Mouse (Mus musculus) adipocyte (in vitro differentiated cells): Measurements from ENCODE around the gene Nynrin.

Experiments used
- DNase-seq: peaks from one replicate; pipeline ENCODE4 v3.0.0-alpha.2; 2016; ENCODE audit warnings: low spot score

Gene Nynrin

DNA sequence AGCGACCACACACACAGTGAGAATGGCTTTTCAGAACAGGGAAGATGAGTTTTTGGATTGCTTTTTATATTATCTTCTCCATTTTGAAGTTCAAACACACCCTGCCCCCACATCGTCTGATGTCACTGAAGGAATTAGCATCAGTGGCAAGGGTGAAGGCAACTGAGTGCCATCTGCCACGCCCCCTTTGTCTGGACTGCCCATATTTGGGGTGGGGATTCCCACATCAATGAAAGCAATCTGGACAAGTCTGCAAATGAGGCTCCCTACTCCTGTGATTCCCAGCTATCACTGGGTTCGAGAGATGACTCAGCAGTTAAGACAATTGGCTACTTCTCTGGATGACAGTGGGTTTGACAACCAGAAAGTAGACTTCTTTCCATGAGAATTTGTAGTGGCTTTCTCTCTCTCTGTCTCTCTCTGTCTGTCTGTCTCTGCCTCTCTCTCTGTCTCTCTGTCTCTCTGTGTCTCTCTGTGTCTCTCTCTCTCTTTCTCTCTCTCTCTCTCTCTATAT is 12.9 kb upstream of the Nynrin start:
- DNase-seq: peak; percentile 59

DNA sequence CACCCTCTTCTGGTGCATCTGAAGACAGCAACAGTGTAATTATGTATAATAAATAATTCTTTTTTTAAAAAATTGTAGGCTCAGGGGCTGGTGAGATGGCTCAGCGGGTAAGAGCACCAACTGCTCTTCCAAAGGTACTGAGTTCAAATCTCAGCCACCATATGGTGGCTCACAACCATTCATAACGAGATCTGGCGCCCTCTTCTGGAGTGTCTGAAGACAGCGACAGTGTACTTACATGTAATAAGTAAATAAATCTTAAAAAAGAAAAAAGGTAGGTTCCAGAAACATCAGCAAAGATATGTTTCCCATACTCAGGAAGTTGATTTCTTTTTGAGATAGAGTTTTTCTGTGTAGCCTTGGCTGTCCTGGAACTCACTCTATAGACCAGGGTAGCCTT is 11.0 kb upstream of the Nynrin start:
- no peak for DNase-seq

GRCm38 (mm10) chr14:55845506-55846294 is 8.1 kb upstream of the Nynrin start:
- peak; percentile 52 for DNase-seq

GRCm38 (mm10) chr14:55850885-55851284 is 2.9 kb upstream of the Nynrin start:
- no peak for DNase-seq

DNA sequence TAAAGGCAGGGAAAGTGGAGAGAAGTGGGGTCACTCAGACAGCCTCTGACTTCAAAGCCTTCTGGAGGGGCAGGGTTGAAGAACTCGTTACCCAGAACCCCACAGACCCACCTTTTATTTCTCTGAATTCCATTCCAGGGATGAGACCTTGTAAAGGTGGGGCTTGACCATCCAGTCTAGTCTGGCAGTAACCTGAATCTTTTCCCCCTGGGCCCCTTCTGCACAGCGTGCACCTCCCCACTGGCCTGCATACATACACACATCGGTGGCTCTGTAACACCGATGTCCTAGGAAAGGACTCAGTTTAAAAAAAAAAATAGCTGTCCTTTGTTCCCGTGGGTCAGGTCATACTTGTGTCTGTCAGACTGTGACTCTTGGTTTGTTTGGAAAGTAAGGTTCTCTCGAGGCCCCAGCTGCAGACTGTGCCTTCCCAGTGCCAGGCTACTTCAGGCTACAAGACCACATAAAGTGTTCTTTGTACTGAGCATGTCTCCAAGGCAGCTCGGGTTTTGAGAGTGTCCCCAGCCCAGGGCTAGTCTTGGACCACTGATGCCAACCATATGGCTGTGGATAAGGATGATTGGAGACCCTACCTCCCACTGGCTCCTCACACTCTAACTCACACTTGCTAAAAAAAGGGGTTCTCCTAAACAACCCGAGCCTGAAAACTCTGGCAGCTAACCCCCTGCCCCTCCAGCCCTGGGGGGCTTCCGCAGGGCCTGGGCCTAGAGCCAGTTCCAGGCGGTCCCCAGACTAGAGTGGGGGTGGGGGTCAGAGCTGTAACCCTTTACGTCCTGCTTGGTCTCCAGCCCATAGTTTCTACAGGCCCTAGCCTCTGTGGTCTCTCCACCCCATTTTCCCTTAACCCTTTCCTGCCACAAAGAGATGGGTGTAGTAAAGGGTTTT is 911 bp upstream of the Nynrin start:
- DNase-seq: no peak

GRCm38 (mm10) chr14:55854406-55855100 is 743 bp downstream of the Nynrin start:
- DNase-seq: peak; percentile 35

GRCm38 (mm10) chr14:55855101-55855561 is 1.3 kb downstream of the Nynrin start:
- peak; percentile 54 for DNase-seq

- DNase-seq: no peak
Measured at GRCm38 (mm10) chr14:55857588-55857987, 3.8 kb downstream of the Nynrin start.

DNA sequence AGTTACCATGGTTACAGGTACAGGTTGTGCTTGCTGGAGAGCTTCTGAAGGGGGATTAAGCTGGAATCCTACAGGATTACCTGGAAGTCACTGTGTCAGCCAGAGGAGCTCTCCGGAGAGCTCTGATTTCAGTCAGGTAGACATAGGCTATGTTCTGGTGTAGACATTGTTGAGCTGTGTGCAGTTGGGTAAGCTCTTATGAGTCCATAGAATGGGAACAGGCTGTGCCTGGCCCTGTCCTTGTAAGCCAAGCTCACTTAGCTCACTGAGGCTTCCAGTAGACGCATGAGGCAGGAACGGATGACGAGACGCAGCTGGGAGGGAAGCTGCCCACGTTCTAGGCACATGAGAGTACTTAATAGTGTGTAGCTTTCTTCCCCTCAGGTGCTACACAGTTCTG is 8.4 kb downstream of the Nynrin start:
- DNase-seq: no peak

GRCm38 (mm10) chr14:55862970-55863369 is 9.2 kb downstream of the Nynrin start:
- no peak for DNase-seq

GRCm38 (mm10) chr14:55863773-55864172 is 10.0 kb downstream of the Nynrin start:
- DNase-seq: peak; percentile 62

- DNase-seq: peak; percentile 72
Measured at GRCm38 (mm10) chr14:55866962-55867361, 13.2 kb downstream of the Nynrin start.

GRCm38 (mm10) chr14:55868230-55869026 is 14.6 kb downstream of the Nynrin start:
- no peak for DNase-seq

DNA sequence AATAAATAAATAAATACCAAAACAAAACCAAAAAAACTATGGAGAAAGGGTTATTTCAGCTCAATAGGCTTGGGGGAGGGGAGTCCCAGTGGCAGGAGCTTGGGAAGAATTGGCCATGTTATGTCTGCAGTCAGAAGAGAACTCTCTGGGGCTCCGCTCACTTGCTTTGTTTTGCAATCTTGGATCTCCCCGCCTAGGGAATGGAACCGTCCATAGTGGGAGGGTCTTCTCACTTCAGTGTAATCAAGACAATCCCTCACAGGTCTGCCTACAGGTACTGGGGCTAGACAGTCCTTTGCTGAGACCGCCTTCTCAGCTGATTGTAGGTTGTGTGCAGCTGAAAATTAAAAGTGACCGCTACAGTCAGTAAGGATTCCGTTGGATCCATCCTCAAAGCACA is 15.7 kb downstream of the Nynrin start:
- no peak for DNase-seq

GRCm38 (mm10) chr14:55872039-55872438 is 18.2 kb downstream of the Nynrin start:
- no peak for DNase-seq

- no peak for DNase-seq
Measured at GRCm38 (mm10) chr14:55872551-55872950, 18.7 kb downstream of the Nynrin start.

- DNase-seq: no peak
Measured at GRCm38 (mm10) chr14:55873242-55873713, 19.5 kb downstream of the Nynrin start.

DNA sequence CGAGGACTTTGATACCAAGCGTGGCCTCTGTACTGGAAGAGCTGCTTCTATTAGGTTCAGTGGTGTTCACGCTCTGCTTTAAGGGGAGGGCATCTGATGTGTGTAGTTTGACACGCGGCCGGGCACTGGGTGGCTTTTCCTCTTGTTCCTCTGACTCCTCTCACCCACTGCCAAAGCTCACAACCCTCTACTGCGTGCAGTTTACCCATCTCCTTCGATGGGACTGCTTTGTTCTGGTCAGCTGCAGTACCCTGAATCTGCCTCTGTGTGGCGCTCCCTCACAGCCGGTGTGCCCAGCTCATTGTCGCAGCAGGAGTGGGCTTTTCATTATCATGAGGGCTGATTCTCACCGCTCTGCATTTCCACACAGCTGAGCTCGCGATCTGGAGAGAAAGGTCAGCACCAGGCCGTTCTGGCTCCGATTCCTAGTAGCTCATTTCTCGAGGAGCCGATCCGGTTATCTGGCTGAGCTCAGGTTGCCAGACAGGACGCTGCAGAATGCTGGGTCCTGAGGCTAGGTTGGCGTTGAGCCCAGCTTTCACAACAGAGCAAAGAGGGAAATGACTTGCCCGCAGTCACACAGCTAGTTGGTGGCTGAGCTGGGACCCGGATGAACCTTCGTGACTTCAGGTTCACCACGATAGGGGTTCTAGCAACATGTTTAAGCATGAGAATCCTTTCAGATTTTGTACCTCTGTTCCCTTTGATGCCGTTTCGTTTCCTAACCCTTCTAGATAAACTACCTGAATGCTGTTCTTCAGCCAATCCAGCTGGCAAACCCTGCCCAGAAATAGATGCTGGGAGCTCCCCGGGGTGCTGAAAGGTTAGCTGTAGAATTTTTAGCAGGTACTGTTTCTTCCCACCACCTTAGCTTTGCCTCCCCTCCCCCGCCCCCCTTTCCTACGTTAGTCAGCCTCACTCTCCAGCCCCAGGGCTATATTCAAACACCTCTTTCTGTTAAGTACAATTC is 20.2 kb downstream of the Nynrin start:
- DNase-seq: peak; percentile 45

DNA sequence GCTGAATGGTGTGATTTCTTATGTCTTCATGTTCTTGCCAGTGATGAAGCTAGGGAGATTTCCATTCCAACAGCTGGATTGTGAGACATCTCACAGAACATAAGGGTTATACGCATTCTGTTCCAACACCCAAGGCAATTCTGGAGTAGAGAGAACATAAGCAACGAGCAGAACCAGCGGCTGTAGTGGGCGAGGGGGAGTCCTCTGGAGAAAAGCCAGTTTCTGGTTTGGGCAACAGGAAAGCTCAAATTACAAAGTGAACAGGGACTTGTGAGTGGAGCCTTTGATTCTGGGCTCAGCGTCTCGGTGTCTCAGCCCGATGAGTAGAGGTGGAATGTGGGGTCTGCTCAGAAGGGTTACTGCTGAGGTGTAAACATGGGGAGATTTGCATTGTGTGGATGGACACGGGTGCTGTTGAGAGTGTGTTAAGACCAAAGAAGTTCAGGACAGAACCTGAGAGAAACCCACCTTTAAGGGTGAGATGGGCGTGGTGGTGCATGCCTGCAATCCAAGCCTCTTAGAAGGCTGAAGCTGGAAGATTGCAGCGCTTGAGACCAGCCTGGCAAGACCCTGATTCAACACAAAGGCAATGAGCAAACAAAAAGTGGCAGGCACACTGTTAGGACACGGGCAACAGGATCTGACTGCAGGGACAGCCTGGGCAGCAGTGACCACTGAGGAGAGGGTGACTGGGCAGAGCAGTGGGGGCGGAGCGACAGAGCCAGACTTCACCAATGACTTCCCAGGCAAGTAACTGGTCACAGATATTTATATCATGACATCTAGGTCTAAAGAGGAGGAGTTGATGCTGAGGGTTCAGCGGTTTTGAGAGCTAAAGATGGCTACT is 23.9 kb downstream of the Nynrin start:
- no peak for DNase-seq
